ENCODE assay signal across 8 mouse cellular contexts in genomic region chr7:90131376-90131651, GRCm38 (mm10). TPM values are rescaled to one million over a fixed set of nuclear protein-coding genes. Genes with fewer than 3 reads are reported as not detected.
DNase-seq lines count a peak whose midpoint lies in the region; ATAC-seq lines count a peak whose summit lies in the region.

No protein-coding gene starts in this region.

- DNase-seq in kidney, postnatal 14 days: no peak
- DNase-seq in embryonic facial prominence, embryonic 10.5 days (ENCODE audit: low spot score): no peak
- no peak for DNase-seq in ovary, postnatal 36 days (ENCODE audit: low spot score)
- no peak for DNase-seq in gastrocnemius, postnatal 25 days
- no peak for DNase-seq in kidney, postnatal 36 days

- H3K9ac ChIP-seq in kidney, embryonic 16.5 days (replicated peaks; ENCODE audit: low read length): peak overlapping the region; percentile 98
- H3K9ac ChIP-seq in hindbrain, embryonic 16.5 days (ENCODE audit: low read depth, low read length): peak overlapping the region; percentile 100
- H3K9ac ChIP-seq in midbrain, embryonic 16.5 days (ENCODE audit: low read depth, low read length): peak overlapping the region; percentile 98

- no peaks in the 10 kb centered on the region for H3K9me3 ChIP-seq in kidney, embryonic 16.5 days (ENCODE audit: low read length)
- H3K9me3 ChIP-seq in embryonic facial prominence, embryonic 10.5 days: no peaks in the 10 kb centered on the region
- H3K9me3 ChIP-seq in hindbrain, embryonic 16.5 days (ENCODE audit: control insufficient read depth, low read length): no peaks in the 10 kb centered on the region
- H3K9me3 ChIP-seq in midbrain, embryonic 16.5 days (replicated peaks; ENCODE audit: control insufficient read depth, low read length, poor library complexity, severe bottlenecking): no peaks in the 10 kb centered on the region

- H3K27me3 ChIP-seq in kidney, embryonic 16.5 days (ENCODE audit: insufficient read depth, low read length): no peaks in the 10 kb centered on the region
- H3K27me3 ChIP-seq in embryonic facial prominence, embryonic 10.5 days (replicated peaks; ENCODE audit: low read depth, poor library complexity, severe bottlenecking): no peaks in the 10 kb centered on the region
- no peaks in the 10 kb centered on the region for H3K27me3 ChIP-seq in hindbrain, embryonic 16.5 days (replicated peaks; ENCODE audit: control insufficient read depth, insufficient read depth, low read length)
- H3K27me3 ChIP-seq in midbrain, embryonic 16.5 days (ENCODE audit: control insufficient read depth, insufficient read depth, low read depth, low read length): no peaks in the 10 kb centered on the region

- no peaks in the 10 kb centered on the region for H3K36me3 ChIP-seq in kidney, embryonic 16.5 days (ENCODE audit: insufficient read depth, low read length)
- no peaks in the 10 kb centered on the region for H3K36me3 ChIP-seq in embryonic facial prominence, embryonic 10.5 days (replicated peaks)
- no peaks in the 10 kb centered on the region for H3K36me3 ChIP-seq in hindbrain, embryonic 16.5 days (ENCODE audit: control insufficient read depth, insufficient read depth, low read length)
- no peaks in the 10 kb centered on the region for H3K36me3 ChIP-seq in midbrain, embryonic 16.5 days (ENCODE audit: control insufficient read depth, insufficient read depth, low read length)

- H3K4me1 ChIP-seq in kidney, embryonic 16.5 days (ENCODE audit: insufficient read depth, low read length): peaks cover 20% of the 10 kb centered on the region
- H3K4me1 ChIP-seq in embryonic facial prominence, embryonic 10.5 days: peaks cover 24% of the 10 kb centered on the region
- peaks cover 4% of the 10 kb centered on the region for H3K4me1 ChIP-seq in hindbrain, embryonic 16.5 days (ENCODE audit: control insufficient read depth, insufficient read depth, low read depth, low read length)
- peaks cover 22% of the 10 kb centered on the region for H3K4me1 ChIP-seq in midbrain, embryonic 16.5 days (ENCODE audit: control insufficient read depth, insufficient read depth, low read length)

- H3K27ac ChIP-seq in kidney, embryonic 16.5 days (ENCODE audit: low read length): peak overlapping the region; percentile 100
- peak overlapping the region; percentile 98 for H3K27ac ChIP-seq in embryonic facial prominence, embryonic 10.5 days (replicated peaks)
- peak overlapping the region; percentile 98 for H3K27ac ChIP-seq in hindbrain, embryonic 16.5 days (ENCODE audit: low read depth, low read length)
- H3K27ac ChIP-seq in midbrain, embryonic 16.5 days (ENCODE audit: low read length): peak overlapping the region; percentile 97; the same call in 1 of the 2 replicates

- H3K4me3 ChIP-seq in kidney, embryonic 16.5 days (ENCODE audit: low read length): peak overlapping the region; percentile 94
- peak overlapping the region; percentile 98 for H3K4me3 ChIP-seq in embryonic facial prominence, embryonic 10.5 days
- peak overlapping the region; percentile 95 for H3K4me3 ChIP-seq in hindbrain, embryonic 16.5 days (ENCODE audit: low read length)
- H3K4me3 ChIP-seq in midbrain, embryonic 16.5 days (ENCODE audit: low read depth, low read length): peak overlapping the region; percentile 92

- 0% methylated on average over 2 of the region's 2 CpGs for WGBS in kidney, embryonic 16.5 days
- WGBS in embryonic facial prominence, embryonic 10.5 days: 0% methylated on average over 2 of the region's 2 CpGs
- WGBS in hindbrain, embryonic 16.5 days: 0% methylated on average over 2 of the region's 2 CpGs
- 0% methylated on average over 2 of the region's 2 CpGs for WGBS in midbrain, embryonic 16.5 days

- ATAC-seq in kidney, embryonic 16.5 days (ENCODE audit: low FRiP score, low TSS enrichment): no peak
- ATAC-seq in hindbrain, embryonic 16.5 days: no peak
- no peak for ATAC-seq in midbrain, embryonic 16.5 days

- peak overlapping the region; percentile 75 for H3K4me2 ChIP-seq in kidney, embryonic 16.5 days (replicated peaks; ENCODE audit: low read depth, low read length)
- peak overlapping the region; percentile 89 for H3K4me2 ChIP-seq in hindbrain, embryonic 16.5 days (ENCODE audit: low read length)
- peak overlapping the region; percentile 75 for H3K4me2 ChIP-seq in midbrain, embryonic 16.5 days (ENCODE audit: low read length)

RNA-seq across cellular contexts. Expression of gene Picalm, which starts 1.3 kb away (rescaled TPM):
- polyA plus RNA-seq in kidney, embryonic 16.5 days (2015; fragmentation: Nextera tagmentation; extraction: Ambion mirVana): 34.7 and 39.9 TPM in 2 replicates
- polyA plus RNA-seq in embryonic facial prominence, embryonic 10.5 days (2016; fragmentation: Nextera tagmentation; extraction: Ambion mirVana): 29.0 and 30.3 TPM in 2 replicates
- 34.4 and 35.6 TPM in 2 replicates for polyA plus RNA-seq in hindbrain, embryonic 16.5 days (2015; fragmentation: Nextera tagmentation; extraction: Ambion mirVana)
- 38.9 and 45.5 TPM in 2 replicates for polyA plus RNA-seq in midbrain, embryonic 16.5 days (2015; fragmentation: Nextera tagmentation; extraction: Ambion mirVana)
- total RNA-seq in gastrocnemius, postnatal 25 days (2021): 10 to 100 TPM; 78.3 to 79.6 TPM
